Mouse (Mus musculus) lung, embryonic 14.5 days (tissue): ENCODE data around the gene E130114P18Rik. TPM values are rescaled to one million over a fixed set of nuclear protein-coding genes. Genes with fewer than 3 reads are reported as not detected.

Experiments used
- ATAC-seq: fragments of 200-750 bp; cut with Nextera tagmentation; 2 replicates; pipeline ENCODE4 v1.8.0; 2017; ENCODE audit warnings: mild to moderate bottlenecking, moderate TSS enrichment, moderate library complexity; ENCODE audit not compliant: insufficient read depth
- DNase-seq: peaks from one replicate; pipeline ENCODE4 v3.0.0-alpha.2; 2015
- H3K27ac ChIP-seq: fragments of 300-500 bp; sonication (generic); 2 replicates; pipeline ENCODE4 v1.5.1; 2014; ENCODE audit warnings: low read depth, mild to moderate bottlenecking, moderate library complexity
- H3K27me3 ChIP-seq: fragments of 300-500 bp; sonication (generic); 2 replicates; pipeline ENCODE4 v1.6.1; 2014; ENCODE audit warnings: low read length, control low read depth; ENCODE audit not compliant: insufficient read depth
- H3K36me3 ChIP-seq: fragments of 300-500 bp; sonication (generic); 2 replicates; pipeline ENCODE4 v1.6.1; 2014; ENCODE audit warnings: control low read depth; ENCODE audit not compliant: insufficient read depth
- H3K4me1 ChIP-seq: fragments of 300-500 bp; sonication (generic); 2 replicates; pipeline ENCODE4 v1.6.1; 2014; ENCODE audit warnings: antibody characterized with exemption, control low read depth; ENCODE audit not compliant: insufficient read depth
- H3K4me2 ChIP-seq: fragments of 300-500 bp; sonication (generic); 2 replicates; pipeline ENCODE4 v1.6.1; 2014; ENCODE audit warnings: mild to moderate bottlenecking
- H3K4me3 ChIP-seq: fragments of 300-500 bp; sonication (generic); 2 replicates; pipeline ENCODE4 v1.5.1; 2014; ENCODE audit warnings: low read depth, low read length
- H3K9ac ChIP-seq: fragments of 300-500 bp; sonication (generic); 2 replicates; pipeline ENCODE4 v1.6.1; 2014
- H3K9me3 ChIP-seq: fragments of 300-500 bp; sonication (generic); 2 replicates; pipeline ENCODE4 v1.6.1; 2016; ENCODE audit warnings: low read depth, low read length, control low read depth
- CTCF ChIP-seq: IDR thresholded peaks from 2 replicates; pipeline ENCODE4 v1.5.1; 2016; ENCODE audit warnings: antibody characterized with exemption, low read depth
- WGBS: fragments of 180-500 bp; shearing (Covaris S2); extraction: QIAGEN DNeasy Blood & Tissue Kit; methylation state at CpG from one replicate; pipeline ENCODE4 v1.1.7; 2014; 5-methylcytosine and 5-hydroxymethylcytosine counted together
- polyA plus RNA-seq: library from polyadenylated mRNA; unstranded; fragments of >200 nt; fragmentation: Nextera tagmentation; extraction: Ambion mirVana; gene quantifications from 2 replicates; pipeline ENCODE4 v1.2.1, GENCODE M21; 2014

E130114P18Rik gene
- polyA plus RNA-seq, 1 experiment from 2014 or later = 0.84 TPM

DNA sequence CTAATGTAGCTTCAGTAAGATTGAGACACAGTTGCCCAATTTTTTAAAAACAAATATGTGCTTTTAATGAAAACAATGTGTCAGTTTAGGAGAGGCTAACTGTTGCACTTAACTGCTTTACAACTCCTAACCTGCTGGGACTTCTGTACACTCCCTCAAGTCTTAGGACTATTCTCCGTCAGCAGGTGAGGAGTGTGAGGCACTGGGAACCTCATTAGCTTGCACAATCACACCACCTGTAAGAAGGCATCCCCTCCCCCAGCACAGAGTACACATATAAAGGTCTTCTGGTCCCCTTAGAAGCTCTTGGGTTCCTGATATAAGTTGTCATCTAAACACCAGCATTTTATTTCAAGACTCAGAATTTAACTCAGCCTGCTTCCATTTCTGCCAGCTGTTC lies 170.7 kb downstream of the E130114P18Rik start:
- no peaks in the 10 kb centered on the region for H3K36me3 ChIP-seq
- H3K4me1 ChIP-seq = peaks cover 20% of the 10 kb centered on the region
- no peak overlapping the region for H3K4me2 ChIP-seq
- no peaks in the 10 kb centered on the region for H3K9me3 ChIP-seq
- 78% methylated on average over 1 of the region's 1 CpGs for WGBS
- TF ChIP-seq CTCF = no peak
- H3K27ac ChIP-seq = no peak overlapping the region
- no peak for DNase-seq
- no peaks in the 10 kb centered on the region for H3K27me3 ChIP-seq
- ATAC-seq = no peak
- no peak overlapping the region for H3K9ac ChIP-seq
- no peak overlapping the region for H3K4me3 ChIP-seq

DNA sequence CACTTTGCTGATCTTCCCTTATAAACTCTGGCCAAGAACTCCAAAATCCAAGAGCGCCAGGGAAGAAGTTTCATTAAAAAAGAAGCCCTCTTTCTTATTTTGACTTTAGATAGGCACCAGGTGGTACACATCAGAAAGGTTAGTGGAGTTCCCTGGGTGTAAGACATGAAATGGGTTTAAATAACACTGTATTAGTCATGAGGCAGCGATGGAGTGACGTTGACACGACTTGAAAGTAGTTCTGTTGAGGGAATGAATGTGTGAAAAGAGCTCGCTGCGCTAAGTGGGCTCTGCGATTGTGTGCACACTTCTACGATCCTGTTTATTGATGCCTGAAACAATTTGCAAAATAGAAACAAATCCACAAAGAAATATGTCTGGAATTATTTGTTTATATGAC lies 171.4 kb downstream of the E130114P18Rik start:
- no peak overlapping the region for H3K27ac ChIP-seq
- H3K27me3 ChIP-seq = no peaks in the 10 kb centered on the region
- H3K4me2 ChIP-seq = peak overlapping the region; percentile 43
- WGBS = 35% methylated on average over 8 of the region's 8 CpGs
- H3K9me3 ChIP-seq = no peaks in the 10 kb centered on the region
- DNase-seq = peak; percentile 53
- no peak overlapping the region for H3K4me3 ChIP-seq
- peak; percentile 19; the same call in 1 of the 2 replicates for ATAC-seq
- H3K4me1 ChIP-seq = peaks cover 17% of the 10 kb centered on the region
- no peaks in the 10 kb centered on the region for H3K36me3 ChIP-seq
- H3K9ac ChIP-seq = no peak overlapping the region
- no peak for TF ChIP-seq CTCF

DNA sequence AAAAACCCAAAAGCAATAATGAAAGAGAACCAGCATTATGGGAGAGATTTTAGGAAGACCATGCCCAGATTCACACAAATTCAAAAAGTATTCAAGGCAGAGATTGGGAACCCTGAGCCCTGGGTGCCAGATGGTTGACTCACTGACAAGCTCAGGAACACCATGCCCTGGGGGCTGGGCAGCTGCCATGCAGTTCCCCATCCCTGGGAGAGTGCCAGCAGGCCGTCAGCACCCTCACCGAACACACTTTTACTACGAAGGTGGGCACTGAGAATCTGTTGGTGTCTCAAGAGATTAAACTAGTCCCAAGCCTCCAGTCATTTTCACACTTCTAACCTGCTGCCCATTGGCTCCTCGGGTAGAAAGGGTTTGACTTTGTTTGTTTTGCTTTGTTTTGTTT lies 175.3 kb downstream of the E130114P18Rik start:
- 62% methylated on average over 4 of the region's 4 CpGs for WGBS
- no peak overlapping the region for H3K27ac ChIP-seq

DNA sequence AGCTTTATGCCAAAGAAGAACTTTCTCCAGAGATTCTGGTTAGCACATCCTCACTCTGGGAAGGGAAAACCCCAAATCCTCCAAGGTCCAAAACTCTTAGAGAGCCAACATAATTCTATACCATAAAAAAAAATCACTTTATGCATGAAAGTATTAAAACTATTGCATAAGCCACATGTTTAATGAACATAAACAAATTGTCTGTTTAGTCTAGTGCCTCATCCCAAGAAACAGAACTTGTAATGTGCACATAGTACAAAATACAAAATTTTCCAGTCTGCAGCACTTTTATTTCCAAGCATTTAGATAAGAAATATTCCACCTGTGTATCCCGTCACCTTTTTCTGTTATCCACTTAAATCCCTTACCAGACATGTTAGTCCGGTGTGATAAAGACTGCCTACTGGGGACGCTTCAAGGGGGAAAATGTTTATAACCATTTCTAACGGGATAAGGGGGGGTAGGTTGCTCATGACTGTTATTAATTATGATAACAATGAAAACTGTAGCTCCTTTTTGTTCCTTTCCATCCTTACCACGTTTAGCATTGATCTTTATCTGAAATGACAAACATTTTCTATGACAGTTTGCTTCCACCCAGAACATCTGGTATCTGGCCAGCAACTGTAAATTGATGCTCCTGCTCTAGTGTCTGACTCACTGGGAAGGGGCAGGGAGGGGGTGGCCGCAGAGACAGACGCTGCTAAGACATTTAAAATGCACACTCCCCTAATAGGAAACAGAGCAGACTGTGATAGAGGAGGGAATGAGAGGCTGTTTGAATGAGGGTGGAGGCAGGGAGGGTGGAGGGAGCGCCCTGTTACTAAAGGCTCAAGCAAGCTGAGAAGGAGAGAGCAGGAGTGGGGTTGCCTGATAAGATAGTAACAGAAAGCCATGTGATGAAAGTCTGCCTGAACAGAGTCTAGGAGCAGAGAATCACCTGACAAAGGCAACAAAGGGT lies 176.7 kb downstream of the E130114P18Rik start:
- no peaks in the 10 kb centered on the region for H3K27me3 ChIP-seq

More for the DNA sequence above, 175.3 kb downstream of the E130114P18Rik start:
- Histone ChIP-seq H3K4me2 (no peak overlapping the region), H3K9me3 (no peaks in the 10 kb centered on the region), H3K4me3 (no peak overlapping the region), H3K4me1 (peaks cover 21% of the 10 kb centered on the region), H3K36me3 (no peaks in the 10 kb centered on the region), H3K27me3 (no peaks in the 10 kb centered on the region), H3K9ac (no peak overlapping the region)
- ATAC-seq (no peak), DNase-seq (no peak)
- no peak for TF ChIP-seq CTCF

DNA sequence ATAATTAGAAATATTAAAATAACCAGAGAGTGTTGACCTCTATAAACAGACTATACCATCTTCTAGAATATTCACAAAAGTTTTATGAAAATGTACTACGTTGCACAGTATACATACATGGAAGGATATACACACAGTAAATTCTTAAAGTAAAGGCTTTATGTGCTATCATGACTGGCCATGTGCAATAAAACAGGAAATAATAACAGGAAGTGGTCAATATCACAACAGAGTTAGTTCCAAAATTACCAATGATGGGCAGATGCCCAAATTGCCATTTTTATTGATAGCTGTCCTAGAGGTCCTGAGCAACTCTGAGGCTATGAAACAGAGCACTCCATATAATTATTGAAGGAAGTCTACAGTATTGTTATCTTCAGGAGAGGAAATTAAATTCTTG lies 180.4 kb downstream of the E130114P18Rik start:
- Histone ChIP-seq H3K4me3 (no peak overlapping the region), H3K4me2 (no peak overlapping the region), H3K27me3 (no peaks in the 10 kb centered on the region), H3K9ac (no peak overlapping the region), H3K27ac (no peak overlapping the region), H3K4me1 (peaks cover 8% of the 10 kb centered on the region), H3K9me3 (no peaks in the 10 kb centered on the region), H3K36me3 (no peaks in the 10 kb centered on the region)
- ATAC-seq (no peak), DNase-seq (no peak)
- 83% methylated on average over 1 of the region's 1 CpGs for WGBS
- TF ChIP-seq CTCF = no peak

More for the DNA sequence above, 176.7 kb downstream of the E130114P18Rik start:
- ATAC-seq = peak; percentile 93
- Histone ChIP-seq H3K4me1 (peaks cover 8% of the 10 kb centered on the region), H3K36me3 (no peaks in the 10 kb centered on the region), H3K27ac (peak overlapping the region; percentile 4; the same call in 1 of the 2 replicates), H3K4me2 (peak overlapping the region; percentile 36), H3K9me3 (no peaks in the 10 kb centered on the region), H3K4me3 (no peak overlapping the region), H3K9ac (no peak overlapping the region)
- no peak for TF ChIP-seq CTCF
- WGBS = 17% methylated on average over 8 of the region's 8 CpGs
- DNase-seq = peak; percentile 71

DNA sequence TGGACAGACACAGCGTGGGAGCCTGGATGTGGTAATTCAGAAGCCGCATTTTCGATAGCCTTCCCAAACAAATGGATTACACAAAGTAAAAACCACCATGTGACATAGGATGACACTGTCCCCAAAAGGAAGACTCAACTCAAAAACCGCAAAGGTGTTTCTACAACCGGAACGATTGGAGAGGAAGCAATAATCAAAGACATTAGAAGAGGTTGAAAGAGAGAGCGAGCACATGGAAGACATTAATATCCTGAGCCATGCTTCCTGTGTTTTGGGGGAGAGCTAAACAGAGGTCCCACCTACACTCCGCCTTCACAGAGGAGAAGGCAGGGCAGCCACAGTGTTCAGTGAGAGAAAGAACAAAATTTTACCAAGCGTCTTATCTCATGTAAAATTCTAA lies 181.5 kb downstream of the E130114P18Rik start:
- no peaks in the 10 kb centered on the region for H3K9me3 ChIP-seq
- no peaks in the 10 kb centered on the region for H3K27me3 ChIP-seq
- no peak overlapping the region for H3K4me3 ChIP-seq
- DNase-seq = no peak
- no peak overlapping the region for H3K4me2 ChIP-seq
- ATAC-seq = no peak
- WGBS = 78% methylated on average over 9 of the region's 9 CpGs
- no peak overlapping the region for H3K27ac ChIP-seq
- H3K9ac ChIP-seq = no peak overlapping the region
- TF ChIP-seq CTCF = no peak
- no peaks in the 10 kb centered on the region for H3K36me3 ChIP-seq
- H3K4me1 ChIP-seq = peaks cover 4% of the 10 kb centered on the region

DNA sequence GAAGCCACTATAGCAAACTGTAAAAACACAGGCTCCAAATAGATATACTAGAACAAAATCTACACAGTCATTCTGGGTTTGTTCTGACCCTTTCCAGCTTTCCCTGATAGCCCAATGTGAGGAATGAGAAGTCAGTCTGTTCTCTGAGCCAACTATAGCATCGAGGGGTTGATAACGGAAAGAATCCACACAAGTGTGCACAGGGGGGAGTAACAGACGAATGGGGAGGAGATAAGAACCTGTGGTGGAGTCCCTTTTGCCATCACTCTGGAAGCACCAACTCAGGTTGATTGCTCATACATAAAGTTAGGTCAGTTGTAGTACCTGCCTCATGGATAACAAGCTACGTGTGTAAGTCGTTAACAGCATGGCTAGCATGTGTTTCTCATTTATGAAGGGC lies 184.0 kb downstream of the E130114P18Rik start:
- no peak for TF ChIP-seq CTCF
- Histone ChIP-seq H3K27me3 (no peaks in the 10 kb centered on the region), H3K4me1 (no peaks in the 10 kb centered on the region), H3K27ac (no peak overlapping the region), H3K4me3 (no peak overlapping the region), H3K4me2 (no peak overlapping the region), H3K36me3 (no peaks in the 10 kb centered on the region), H3K9ac (no peak overlapping the region), H3K9me3 (no peaks in the 10 kb centered on the region)
- 60% methylated on average over 5 of the region's 5 CpGs for WGBS
- ATAC-seq (no peak), DNase-seq (no peak)
